Mouse (Mus musculus) midbrain, embryonic 15.5 days (tissue): ENCODE measurements at regions not wholly inside any gene's neighbourhood (a gene's known extent, or its start where the extent isn't known, plus 50 kb on each side); places are given as distances from the start of the nearest gene placed in this dataset.

Source experiments
- ATAC-seq: fragments of 200-750 bp; cut with Nextera tagmentation; replicated peaks from 2 replicates; pipeline ENCODE4 v1.8.0; 2017; ENCODE audit warnings: moderate TSS enrichment
- H3K27ac ChIP-seq: fragments of 300-500 bp; sonication (generic); 2 replicates; pipeline ENCODE4 v1.5.1; 2015; ENCODE audit warnings: mild to moderate bottlenecking, inconsistent platforms
- H3K27me3 ChIP-seq: fragments of 300-500 bp; sonication (generic); replicated peaks from 2 replicates; pipeline ENCODE4 v1.6.1; 2015; ENCODE audit warnings: inconsistent platforms
- H3K36me3 ChIP-seq: fragments of 300-500 bp; sonication (generic); replicated peaks from 2 replicates; pipeline ENCODE4 v1.6.1; 2015; ENCODE audit warnings: inconsistent platforms
- H3K4me1 ChIP-seq: fragments of 300-500 bp; sonication (generic); 2 replicates; pipeline ENCODE4 v1.6.1; 2015; ENCODE audit warnings: inconsistent platforms
- H3K4me2 ChIP-seq: fragments of 300-500 bp; sonication (generic); 2 replicates; pipeline ENCODE4 v1.6.1; 2015; ENCODE audit warnings: inconsistent platforms, mild to moderate bottlenecking, moderate library complexity
- H3K4me3 ChIP-seq: fragments of 300-500 bp; sonication (generic); 2 replicates; pipeline ENCODE4 v1.5.1; 2015; ENCODE audit warnings: mild to moderate bottlenecking, inconsistent platforms
- H3K9ac ChIP-seq: fragments of 300-500 bp; sonication (generic); 2 replicates; pipeline ENCODE4 v1.6.1; 2015; ENCODE audit warnings: mild to moderate bottlenecking, inconsistent platforms
- H3K9me3 ChIP-seq: fragments of 300-500 bp; sonication (generic); 2 replicates; pipeline ENCODE4 v1.6.1; 2016; ENCODE audit warnings: inconsistent platforms
- WGBS: fragments of 180-500 bp; shearing (Covaris S2); methylation state at CpG from one replicate; pipeline ENCODE4 v1.1.7; 2015; ENCODE audit warnings: mixed read lengths; 5-methylcytosine and 5-hydroxymethylcytosine counted together

DNA sequence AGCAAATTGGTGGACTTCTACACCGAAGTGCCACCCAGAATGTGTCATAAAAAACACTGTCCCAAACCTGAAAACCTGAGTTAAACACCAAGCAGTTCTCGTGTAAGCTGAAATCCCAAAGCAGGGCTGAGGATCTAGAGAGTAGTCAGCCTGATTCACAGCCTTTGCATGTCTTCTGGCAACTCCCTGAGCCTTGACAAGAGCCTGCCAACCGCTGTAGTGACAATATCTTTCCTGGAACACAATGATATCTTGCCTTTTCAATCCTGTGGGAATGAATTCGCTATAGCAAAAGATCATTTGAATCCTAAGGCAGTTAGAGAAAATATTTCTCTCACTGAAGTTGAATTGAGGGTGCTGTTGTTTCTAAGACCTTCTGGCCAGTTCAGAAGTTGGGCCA, 110.4 kb downstream of the Tbx19 start:
- WGBS, result 81% methylated on average over 4 of the region's 4 CpGs
- H3K4me1 ChIP-seq, result peaks cover 10% of the 10 kb centered on the region
- ATAC-seq, result no peak

DNA sequence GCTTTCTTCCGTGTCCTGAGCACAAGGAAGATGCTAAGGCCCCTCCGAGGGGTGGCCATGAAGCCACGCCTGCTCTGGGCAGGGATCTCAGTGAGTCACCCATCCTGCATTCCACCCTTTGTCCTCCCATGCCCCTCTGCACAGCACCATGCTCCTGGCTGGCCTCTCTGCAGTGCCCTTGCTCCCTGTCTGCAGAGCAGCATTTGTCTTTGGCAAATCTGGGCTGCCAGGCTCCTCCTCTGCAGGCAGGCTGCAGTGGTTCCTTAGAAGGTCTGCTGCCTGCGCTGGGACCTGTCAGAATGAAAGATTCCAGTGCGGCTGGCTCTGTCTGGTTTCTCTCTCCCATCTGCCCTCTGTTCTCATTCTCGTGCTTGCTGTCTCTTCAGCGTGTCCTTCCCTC, 111.3 kb upstream of the Xcl1 start:
- Histone ChIP-seq H3K4me1 (peaks cover 24% of the 10 kb centered on the region), H3K9ac (no peak overlapping the region; the same call in 1 of the 2 replicates), H3K27ac (peak overlapping the region; percentile 68), H3K4me2 (no peak overlapping the region), H3K9me3 (no peaks in the 10 kb centered on the region), H3K27me3 (no peaks in the 10 kb centered on the region), H3K36me3 (no peaks in the 10 kb centered on the region), H3K4me3 (no peak overlapping the region)
- WGBS, result 21% methylated on average over 7 of the region's 7 CpGs
- peak; percentile 62 for ATAC-seq

More for the DNA sequence above, 110.4 kb downstream of the Tbx19 start:
- Histone ChIP-seq H3K27me3 (no peaks in the 10 kb centered on the region), H3K36me3 (no peaks in the 10 kb centered on the region), H3K4me3 (no peak overlapping the region), H3K9ac (no peak overlapping the region), H3K4me2 (no peak overlapping the region), H3K27ac (no peak overlapping the region), H3K9me3 (no peaks in the 10 kb centered on the region)

DNA sequence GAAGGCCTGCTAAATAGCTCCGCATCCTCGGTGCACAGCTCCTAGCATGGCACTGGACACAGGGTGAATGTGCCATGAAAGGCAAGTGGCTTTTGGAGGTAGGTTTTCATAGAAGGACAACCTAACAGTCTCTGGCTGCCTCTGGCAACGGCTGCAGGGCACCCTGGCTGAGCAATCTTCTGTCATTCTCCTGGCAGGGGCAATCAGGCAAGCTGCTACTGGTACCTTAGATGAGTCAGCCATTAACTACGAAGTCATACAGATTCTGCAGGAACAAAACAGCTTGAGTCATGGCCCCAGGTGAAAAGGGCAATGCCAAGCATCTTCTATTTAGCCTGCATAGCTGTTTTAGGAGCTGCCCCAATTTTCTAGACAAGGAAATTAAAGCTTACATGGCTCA, 110.7 kb upstream of the Xcl1 start:
- no peak for ATAC-seq
- no peak overlapping the region for H3K9ac ChIP-seq
- H3K9me3 ChIP-seq, result no peaks in the 10 kb centered on the region
- no peak overlapping the region for H3K4me3 ChIP-seq
- no peak overlapping the region for H3K4me2 ChIP-seq
- H3K36me3 ChIP-seq, result no peaks in the 10 kb centered on the region
- peaks cover 24% of the 10 kb centered on the region for H3K4me1 ChIP-seq
- peak overlapping the region; percentile 68; the same call in 1 of the 2 replicates for H3K27ac ChIP-seq
- WGBS, result 67% methylated on average over 4 of the region's 4 CpGs
- no peaks in the 10 kb centered on the region for H3K27me3 ChIP-seq

DNA sequence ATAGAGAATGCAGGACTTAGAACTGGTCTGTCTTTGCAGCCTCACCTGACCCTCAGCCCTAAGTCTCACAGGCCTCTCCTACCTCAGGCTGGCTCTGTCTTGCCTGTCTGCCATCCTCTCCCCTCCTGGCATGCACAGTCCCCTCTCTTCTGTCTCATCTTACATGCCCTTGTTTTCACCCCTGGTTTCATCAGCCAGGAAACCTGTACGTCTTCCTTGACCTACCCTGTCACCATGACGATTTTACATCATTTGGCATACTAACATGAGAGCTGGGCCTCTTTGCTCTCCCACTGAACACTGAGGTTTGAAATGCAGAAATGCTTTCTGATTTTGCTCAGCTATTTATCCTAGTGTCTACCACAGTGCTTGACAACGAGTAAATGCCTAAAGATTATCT, 108.0 kb upstream of the Xcl1 start:
- H3K27ac ChIP-seq, result no peak overlapping the region

DNA sequence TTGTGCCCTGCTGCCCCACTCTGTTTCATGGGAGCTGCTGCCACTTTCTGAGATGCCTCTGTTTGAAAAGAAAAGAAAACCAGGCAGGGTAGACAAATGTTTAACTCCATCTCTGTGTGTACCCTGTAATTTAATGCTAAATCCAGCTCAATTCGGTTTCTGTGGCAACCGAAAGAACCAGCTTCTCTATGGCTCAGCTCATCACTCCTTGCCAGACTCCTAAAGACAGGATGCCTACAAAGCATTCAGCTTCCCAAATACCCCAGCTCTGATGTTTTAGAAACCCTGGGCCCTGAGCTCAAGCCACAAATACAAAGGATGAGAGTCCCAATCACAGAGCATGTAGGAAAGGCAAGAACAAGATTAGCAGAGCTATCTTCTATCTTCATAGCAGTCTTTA, 106.8 kb upstream of the Xcl1 start:
- no peaks in the 10 kb centered on the region for H3K27me3 ChIP-seq
- H3K4me3 ChIP-seq, result no peak overlapping the region
- 36% methylated on average over 2 of the region's 2 CpGs for WGBS
- no peak overlapping the region for H3K9ac ChIP-seq
- no peaks in the 10 kb centered on the region for H3K9me3 ChIP-seq
- peaks cover 24% of the 10 kb centered on the region for H3K4me1 ChIP-seq
- ATAC-seq, result peak; percentile 83
- H3K4me2 ChIP-seq, result no peak overlapping the region
- peak overlapping the region; percentile 67 for H3K27ac ChIP-seq
- no peaks in the 10 kb centered on the region for H3K36me3 ChIP-seq

More for the DNA sequence above, 108.0 kb upstream of the Xcl1 start:
- no peak overlapping the region for H3K4me3 ChIP-seq
- H3K9me3 ChIP-seq, result no peaks in the 10 kb centered on the region
- H3K4me2 ChIP-seq, result no peak overlapping the region
- no peaks in the 10 kb centered on the region for H3K27me3 ChIP-seq
- H3K4me1 ChIP-seq, result peaks cover 24% of the 10 kb centered on the region
- no peak for ATAC-seq
- no peaks in the 10 kb centered on the region for H3K36me3 ChIP-seq
- WGBS, result 59% methylated on average over 3 of the region's 3 CpGs
- no peak overlapping the region for H3K9ac ChIP-seq

DNA sequence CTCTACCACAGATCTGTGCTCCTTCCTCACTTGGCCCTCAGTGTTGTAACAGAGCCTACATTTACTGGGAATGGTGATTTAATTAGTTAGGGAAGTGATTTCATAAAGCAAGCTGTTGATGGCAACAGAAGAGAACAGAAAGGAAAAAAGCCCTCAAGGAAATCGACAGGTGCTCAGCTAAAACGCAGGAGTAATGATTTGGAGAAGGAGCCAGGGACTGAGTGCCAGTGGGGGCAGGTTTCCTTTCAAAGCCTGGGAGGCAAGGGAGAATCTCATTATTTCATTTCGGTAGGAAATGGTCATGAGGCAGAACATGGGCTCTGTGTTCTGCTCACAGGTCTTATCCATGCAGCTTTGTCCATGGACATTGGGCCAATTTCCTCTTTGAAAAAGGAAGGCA, 101.3 kb upstream of the Xcl1 start:
- no peak overlapping the region for H3K4me3 ChIP-seq
- no peak overlapping the region for H3K9ac ChIP-seq
- H3K4me1 ChIP-seq, result no peaks in the 10 kb centered on the region
- no peak overlapping the region for H3K4me2 ChIP-seq
- H3K27ac ChIP-seq, result no peak overlapping the region
- 66% methylated on average over 3 of the region's 3 CpGs for WGBS
- no peaks in the 10 kb centered on the region for H3K36me3 ChIP-seq
- no peaks in the 10 kb centered on the region for H3K9me3 ChIP-seq
- H3K27me3 ChIP-seq, result no peaks in the 10 kb centered on the region
- ATAC-seq, result no peak

DNA sequence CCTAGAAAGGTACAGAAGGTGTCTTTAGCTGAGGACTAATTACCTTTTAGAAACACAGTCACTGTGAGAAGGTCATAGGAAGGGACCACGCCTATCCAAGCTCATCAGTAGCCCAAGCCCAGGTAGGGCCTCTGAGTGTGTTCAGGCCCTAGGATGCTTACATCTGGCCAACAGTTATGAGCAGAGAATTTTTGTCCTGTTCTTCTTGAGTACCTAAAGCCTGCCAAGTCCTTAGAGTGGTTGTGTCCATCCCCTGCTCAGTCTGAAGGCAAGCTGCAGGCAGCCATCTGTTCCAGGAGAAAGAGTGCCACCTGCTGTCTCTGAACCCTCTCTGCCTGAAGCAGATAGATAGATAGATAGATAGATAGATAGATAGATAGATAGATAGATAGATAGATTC, 100.3 kb upstream of the Xcl1 start:
- no peak overlapping the region for H3K4me2 ChIP-seq
- no peaks in the 10 kb centered on the region for H3K36me3 ChIP-seq
- ATAC-seq, result peak; percentile 48
- no peaks in the 10 kb centered on the region for H3K9me3 ChIP-seq
- H3K9ac ChIP-seq, result no peak overlapping the region
- no peaks in the 10 kb centered on the region for H3K4me1 ChIP-seq
- H3K27me3 ChIP-seq, result no peaks in the 10 kb centered on the region
- H3K27ac ChIP-seq, result no peak overlapping the region
- H3K4me3 ChIP-seq, result no peak overlapping the region
- WGBS, result 92% methylated on average over 1 of the region's 1 CpGs

DNA sequence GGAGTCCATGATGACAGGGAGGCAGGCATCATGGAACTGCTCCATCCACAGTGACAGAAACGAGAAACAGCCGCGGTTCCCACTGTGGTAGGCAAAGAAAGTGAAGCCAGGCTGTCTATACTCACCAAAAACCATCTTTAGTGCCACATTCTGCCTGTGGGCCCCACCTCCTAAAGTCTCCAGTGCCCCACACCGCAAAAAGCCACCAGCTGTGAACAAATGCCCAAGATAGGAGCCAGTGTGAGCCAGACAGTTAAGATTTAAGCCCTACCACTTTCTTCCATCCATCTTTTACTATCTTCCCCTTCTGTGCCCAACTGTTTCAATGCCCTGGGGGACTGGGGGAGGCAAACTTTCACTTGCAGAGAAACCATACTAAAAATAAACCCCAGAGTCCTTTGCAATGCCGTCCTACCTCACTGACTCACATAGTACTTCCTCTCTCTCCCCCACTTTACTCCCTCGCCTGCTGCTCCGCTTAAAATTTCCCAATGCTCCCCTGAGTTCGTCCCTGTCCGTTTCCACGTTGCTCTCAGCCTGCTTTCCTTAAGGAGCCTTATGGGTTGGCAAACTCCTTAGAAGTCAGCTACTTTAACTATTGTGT, 85.7 kb upstream of the Xcl1 start:
- peaks cover 11% of the 10 kb centered on the region for H3K4me1 ChIP-seq
- H3K36me3 ChIP-seq, result no peaks in the 10 kb centered on the region
- 71% methylated on average over 10 of the region's 10 CpGs for WGBS
- no peaks in the 10 kb centered on the region for H3K9me3 ChIP-seq
- ATAC-seq, result no peak
- no peak overlapping the region for H3K27ac ChIP-seq
- no peak overlapping the region for H3K4me3 ChIP-seq
- no peaks in the 10 kb centered on the region for H3K27me3 ChIP-seq
- no peak overlapping the region for H3K9ac ChIP-seq
- H3K4me2 ChIP-seq, result no peak overlapping the region

DNA sequence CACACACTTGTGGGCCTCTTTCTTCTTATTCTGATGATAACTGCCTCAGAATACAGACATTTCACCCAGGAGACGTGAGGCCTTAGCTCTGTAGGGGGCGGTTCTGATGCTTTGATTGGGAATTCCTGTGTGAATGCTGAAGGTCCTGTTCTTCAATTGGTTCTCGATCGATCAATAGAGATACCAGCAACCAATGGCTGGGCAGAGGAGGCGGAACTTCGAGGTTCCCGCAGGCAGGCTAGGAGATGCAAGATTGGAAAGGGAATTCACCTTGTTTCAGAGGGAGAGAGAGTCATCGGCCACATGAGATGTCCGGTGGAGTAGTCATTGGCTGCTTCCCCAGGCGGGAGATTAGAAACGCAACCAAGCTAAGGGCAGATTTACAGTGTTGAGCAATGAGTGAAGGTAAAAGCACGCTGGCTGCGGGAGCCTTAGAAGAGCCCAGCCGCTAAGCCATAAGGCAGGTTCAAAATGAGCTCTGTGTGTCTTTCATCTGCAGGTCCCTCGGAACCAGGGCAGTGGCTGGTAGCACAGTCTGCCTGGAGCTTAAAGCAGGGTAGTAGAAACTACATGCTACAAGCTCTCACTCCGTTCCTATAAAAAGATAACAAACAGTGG, 83.5 kb upstream of the Xcl1 start:
- 16% methylated on average over 16 of the region's 16 CpGs for WGBS

DNA sequence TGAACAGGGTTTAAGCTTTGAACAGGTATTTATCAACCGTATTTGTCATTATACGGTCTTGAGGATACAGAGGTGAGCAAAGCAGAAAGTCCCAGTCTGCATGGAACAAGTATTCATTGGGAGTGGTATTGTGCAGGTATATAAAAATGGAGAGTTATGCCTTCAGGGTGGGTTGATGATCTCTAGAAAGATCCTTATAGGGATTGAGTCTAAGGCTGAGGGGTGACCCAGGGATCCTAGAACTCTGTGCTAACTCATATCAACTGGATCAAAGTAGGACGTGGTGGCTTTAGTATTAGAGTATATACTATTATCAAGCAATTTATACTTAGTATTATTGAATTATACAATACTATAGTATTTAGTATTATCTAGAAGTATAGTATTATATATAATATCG, 82.9 kb upstream of the Xcl1 start:
- Histone ChIP-seq H3K4me3 (peak overlapping the region; percentile 33; the same call in 1 of the 2 replicates), H3K36me3 (no peaks in the 10 kb centered on the region), H3K4me2 (peak overlapping the region; percentile 44), H3K9me3 (no peaks in the 10 kb centered on the region), H3K27me3 (no peaks in the 10 kb centered on the region), H3K9ac (no peak overlapping the region), H3K4me1 (peaks cover 11% of the 10 kb centered on the region), H3K27ac (peak overlapping the region; percentile 72)
- peak; percentile 38 for ATAC-seq
- 77% methylated on average over 4 of the region's 4 CpGs for WGBS

More for the DNA sequence above, 83.5 kb upstream of the Xcl1 start:
- no peaks in the 10 kb centered on the region for H3K36me3 ChIP-seq
- H3K9me3 ChIP-seq, result no peaks in the 10 kb centered on the region
- peak overlapping the region; percentile 72 for H3K27ac ChIP-seq
- peak; percentile 97 for ATAC-seq
- no peaks in the 10 kb centered on the region for H3K27me3 ChIP-seq
- H3K4me2 ChIP-seq, result peak overlapping the region; percentile 44
- H3K9ac ChIP-seq, result peak overlapping the region; percentile 14
- peak overlapping the region; percentile 33 for H3K4me3 ChIP-seq
- peaks cover 11% of the 10 kb centered on the region for H3K4me1 ChIP-seq

DNA sequence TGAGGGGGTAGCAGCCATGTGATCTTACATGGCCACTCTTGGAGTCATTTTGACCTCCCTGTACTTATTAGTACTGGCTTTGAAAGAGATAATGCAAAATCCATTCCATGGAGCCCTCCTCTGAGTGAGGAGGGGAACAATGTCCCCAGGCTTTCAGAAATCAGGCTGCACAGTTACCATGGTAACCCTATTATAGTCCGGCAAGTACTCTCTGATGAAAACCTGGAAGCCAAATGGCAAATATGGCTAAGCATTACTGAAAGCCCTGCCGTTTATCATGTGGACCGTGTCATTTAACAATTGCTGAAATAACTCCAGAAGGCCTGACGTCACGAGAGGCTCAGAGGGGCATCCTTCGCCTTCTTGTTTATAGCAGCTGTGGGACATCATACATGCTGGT, 82.5 kb upstream of the Xcl1 start:
- peaks cover 11% of the 10 kb centered on the region for H3K4me1 ChIP-seq
- peak overlapping the region; percentile 72 for H3K27ac ChIP-seq
- no peak overlapping the region for H3K4me2 ChIP-seq
- H3K9ac ChIP-seq, result no peak overlapping the region
- H3K4me3 ChIP-seq, result no peak overlapping the region
- H3K9me3 ChIP-seq, result no peaks in the 10 kb centered on the region
- no peaks in the 10 kb centered on the region for H3K27me3 ChIP-seq
- ATAC-seq, result peak; percentile 69
- H3K36me3 ChIP-seq, result no peaks in the 10 kb centered on the region
- 22% methylated on average over 6 of the region's 6 CpGs for WGBS

DNA sequence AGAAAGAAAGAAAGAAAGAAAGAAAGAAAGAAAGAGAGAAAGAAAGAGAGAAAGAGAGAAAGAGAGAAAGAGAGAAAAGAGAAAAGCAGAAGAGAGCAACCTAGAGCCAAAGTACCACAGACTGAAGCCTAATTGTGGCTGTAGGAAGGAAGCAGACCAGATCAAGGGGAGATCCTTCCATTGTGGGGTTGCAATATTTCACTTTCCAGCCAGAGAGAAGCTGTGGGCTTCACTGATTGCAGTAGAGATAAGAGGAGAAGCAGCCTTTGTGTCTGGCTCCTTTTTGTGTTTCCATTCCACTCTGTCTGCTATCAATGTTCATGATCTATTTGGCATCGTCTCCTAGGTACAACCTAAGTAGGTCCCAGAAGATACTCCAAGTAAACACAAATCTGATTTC, 79.0 kb upstream of the Xcl1 start:
- 86% methylated on average over 1 of the region's 1 CpGs for WGBS
- no peak overlapping the region for H3K4me3 ChIP-seq
- no peak for ATAC-seq

DNA sequence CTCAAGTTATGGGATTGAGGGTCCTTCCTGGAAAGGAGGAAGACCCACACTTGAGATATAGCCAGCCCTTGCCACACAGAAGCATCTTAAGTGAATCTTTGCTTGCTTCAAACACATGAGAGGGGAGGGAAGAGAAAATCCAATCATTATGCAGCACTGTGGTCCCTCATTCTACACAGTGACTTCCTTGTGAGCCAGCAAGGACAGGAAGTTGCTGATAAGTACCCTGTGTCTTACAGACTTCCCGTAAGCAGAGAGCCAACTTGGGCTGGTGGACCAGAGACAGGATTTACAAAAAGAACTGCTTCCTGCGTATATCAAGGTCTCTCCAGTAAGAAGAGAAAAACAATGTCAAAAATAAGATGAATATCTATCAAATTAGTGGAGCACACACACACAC, 78.1 kb upstream of the Xcl1 start:
- Histone ChIP-seq H3K27me3 (no peaks in the 10 kb centered on the region), H3K9me3 (no peaks in the 10 kb centered on the region), H3K36me3 (no peaks in the 10 kb centered on the region), H3K4me2 (no peak overlapping the region), H3K27ac (no peak overlapping the region), H3K9ac (no peak overlapping the region), H3K4me1 (peaks cover 10% of the 10 kb centered on the region), H3K4me3 (no peak overlapping the region)
- 84% methylated on average over 2 of the region's 2 CpGs for WGBS
- ATAC-seq, result no peak

More for the DNA sequence above, 79.0 kb upstream of the Xcl1 start:
- H3K9me3 ChIP-seq, result no peaks in the 10 kb centered on the region
- H3K4me2 ChIP-seq, result no peak overlapping the region
- peaks cover 11% of the 10 kb centered on the region for H3K4me1 ChIP-seq
- no peak overlapping the region for H3K9ac ChIP-seq
- H3K36me3 ChIP-seq, result no peaks in the 10 kb centered on the region
- H3K27ac ChIP-seq, result no peak overlapping the region
- no peaks in the 10 kb centered on the region for H3K27me3 ChIP-seq
